Mouse (Mus musculus) regulatory T cell (primary cell): Measurements from ENCODE around the gene Rtkn.

Experiments
- in situ Hi-C: fragments of 300-600 bp; cut with MboI, MseI; formaldehyde crosslinking; loops from one replicate; pipeline ENCODE4 v1.15.1; 2025; ENCODE audit warnings: high pct_unique_total_duplicates

The Rtkn gene

DNA sequence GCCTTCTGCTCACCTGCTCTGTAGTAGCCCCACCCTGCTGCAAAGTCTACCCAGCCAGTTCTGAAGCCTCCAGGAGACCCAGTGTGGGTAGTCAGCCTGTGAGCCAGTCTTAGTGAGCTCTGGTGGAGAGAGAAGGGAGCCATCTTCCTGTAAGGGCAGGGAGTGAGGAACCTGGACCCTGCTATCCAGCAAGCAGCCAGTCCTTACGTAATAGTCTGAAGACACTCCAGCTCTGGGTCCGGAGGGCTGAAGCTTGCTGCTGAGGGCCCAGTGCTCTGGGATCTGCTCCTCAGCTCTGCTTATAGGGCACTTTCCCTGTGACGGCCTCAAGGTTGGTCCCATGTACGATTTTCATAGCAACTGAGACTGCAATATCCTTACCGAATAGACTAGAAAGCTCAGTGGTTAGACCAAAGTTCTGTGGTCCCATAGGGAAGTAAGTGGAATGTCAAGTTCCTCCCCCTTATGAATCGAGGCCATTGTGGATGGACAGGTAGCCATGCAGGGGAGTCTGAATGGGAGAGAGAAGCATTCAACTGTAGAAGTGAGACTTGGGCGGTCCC lies at the start of gene Rtkn:
Gene Rtkn, plus strand, starts transcription at position 513 of the 563 bp plus-strand sequence.
- in situ Hi-C loops = no loop called here

DNA sequence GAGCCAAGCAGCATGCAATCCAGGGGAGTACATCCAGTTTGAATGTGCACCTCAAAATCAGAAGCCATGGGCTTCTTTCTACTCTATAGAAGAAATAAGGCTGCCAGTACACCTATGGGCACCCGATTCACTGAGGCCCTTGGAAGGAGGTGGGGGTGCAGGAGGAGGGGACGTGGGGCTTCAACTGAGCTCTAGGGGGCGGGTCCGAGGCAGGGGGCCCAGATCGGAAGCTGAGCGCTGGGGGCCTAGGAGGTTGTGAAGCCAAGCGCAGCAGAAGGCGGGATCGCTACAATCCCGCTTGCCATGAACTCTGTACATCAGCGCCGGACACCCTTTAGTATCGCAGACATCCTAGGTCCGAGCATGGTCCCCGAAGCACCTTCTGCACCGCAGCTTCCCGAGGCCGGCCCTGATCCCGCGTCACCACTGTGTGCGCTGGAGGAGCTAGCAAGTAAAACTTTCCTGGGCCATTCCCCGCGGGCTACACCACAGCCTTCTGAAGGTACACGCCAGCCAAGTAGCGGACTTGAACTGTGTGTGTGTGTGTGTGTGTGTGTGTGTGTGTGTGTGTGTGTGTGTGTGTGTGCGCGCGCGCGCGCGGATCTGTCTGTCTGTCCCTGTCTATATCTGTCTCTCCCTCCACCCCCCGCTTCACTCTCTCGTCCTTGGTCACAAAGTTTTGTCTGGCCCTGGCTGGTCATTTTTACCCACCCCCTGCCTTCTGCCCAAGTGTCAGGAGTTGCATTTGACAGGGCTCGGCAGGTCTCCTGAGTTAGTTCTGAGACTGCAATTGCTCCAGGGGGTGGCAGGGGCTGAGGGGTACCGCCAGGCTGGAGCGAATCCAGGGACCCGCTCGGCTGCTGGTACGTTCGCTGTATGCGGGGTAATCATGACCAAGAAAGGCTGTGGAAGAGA lies 48.9 kb upstream of the Rtkn start, which contains the start of gene Lbx2:
Gene Lbx2, plus strand, starts transcription at position 247 of the 915 bp plus-strand sequence.
- in situ Hi-C loops = no loop called here

DNA sequence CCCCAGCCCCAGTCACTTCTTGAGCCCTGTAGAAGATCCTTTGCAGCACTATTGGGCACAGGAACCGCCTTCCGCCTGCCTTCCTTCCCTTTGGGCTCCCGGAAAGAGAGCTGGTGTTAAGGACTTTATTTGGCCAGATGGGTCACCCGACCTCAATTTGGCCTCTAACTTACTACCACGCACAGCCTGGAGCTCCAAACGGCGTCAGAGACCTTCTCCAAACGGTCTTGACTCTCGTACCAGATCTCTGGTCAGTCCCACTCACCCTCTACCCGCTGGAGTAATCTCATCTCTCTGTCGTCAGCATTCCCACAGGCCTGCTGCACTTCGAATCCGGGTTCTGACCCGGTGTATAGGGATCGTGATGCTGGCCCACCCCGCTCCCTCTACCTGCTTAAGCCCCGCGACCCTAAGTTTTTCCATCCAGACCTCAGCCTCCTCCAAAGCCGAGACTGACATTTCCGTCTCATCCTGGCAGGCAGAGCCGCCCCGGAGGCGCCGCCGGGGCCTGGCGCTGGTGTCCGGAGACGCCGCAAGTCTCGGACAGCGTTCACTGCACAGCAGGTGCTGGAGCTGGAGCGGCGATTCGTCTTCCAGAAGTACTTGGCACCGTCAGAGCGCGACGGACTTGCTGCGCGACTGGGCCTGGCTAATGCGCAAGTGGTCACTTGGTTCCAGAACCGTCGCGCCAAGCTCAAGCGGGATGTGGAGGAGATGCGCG lies 47.9 kb upstream of the Rtkn start:
- in situ Hi-C loops = no loop called here

DNA sequence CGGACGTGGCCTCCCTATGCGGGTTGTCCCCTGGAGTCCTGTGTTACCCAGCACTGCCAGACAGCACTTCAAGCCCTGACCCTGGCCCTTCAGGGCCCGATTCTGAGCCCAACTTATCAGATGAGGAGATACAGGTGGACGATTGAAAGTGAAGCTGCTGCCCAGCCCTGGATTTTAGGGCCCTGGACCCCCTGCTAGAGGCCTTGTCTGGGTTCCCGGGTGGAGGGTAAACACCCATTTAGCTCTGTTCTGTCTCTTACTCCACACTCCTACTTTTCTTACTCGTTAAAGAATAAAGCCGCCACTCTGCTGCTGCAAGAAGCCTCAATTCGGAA lies 47.4 kb upstream of the Rtkn start:
- in situ Hi-C loops = no loop called here

DNA sequence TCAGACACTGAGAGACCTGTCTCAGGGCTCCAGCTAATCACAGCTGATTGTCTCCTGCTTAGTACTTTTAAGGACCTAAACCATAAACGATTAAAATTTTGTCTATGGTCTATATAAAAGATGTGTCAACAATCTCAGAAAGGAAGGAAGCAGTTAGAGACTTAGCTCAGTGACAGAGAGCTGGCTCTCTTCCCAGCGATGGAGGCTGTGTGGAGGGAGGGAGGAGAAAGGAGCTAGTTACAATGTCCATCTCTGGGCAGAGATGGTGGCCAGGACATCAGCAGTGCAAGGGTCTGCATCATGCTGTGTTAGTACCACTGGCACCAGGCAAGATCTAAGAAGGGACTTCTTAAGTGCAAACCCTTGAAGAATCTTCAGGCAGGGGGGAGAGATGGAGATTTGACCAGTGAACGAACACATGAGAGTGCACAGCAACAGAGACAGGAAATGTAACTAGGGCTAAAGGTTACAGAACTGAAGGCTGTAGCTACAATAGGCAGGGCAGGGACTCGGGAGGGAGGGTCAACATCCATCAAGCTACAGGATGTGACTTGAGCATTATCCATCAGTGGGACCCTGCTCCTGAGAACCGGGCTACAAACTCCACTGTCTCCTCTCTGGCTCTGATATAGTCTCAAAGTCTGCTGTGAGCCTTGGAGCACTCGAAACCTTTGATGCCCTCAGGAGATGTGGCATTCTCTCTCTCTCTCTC lies 42.7 kb upstream of the Rtkn start:
- in situ Hi-C loops = no loop called here

DNA sequence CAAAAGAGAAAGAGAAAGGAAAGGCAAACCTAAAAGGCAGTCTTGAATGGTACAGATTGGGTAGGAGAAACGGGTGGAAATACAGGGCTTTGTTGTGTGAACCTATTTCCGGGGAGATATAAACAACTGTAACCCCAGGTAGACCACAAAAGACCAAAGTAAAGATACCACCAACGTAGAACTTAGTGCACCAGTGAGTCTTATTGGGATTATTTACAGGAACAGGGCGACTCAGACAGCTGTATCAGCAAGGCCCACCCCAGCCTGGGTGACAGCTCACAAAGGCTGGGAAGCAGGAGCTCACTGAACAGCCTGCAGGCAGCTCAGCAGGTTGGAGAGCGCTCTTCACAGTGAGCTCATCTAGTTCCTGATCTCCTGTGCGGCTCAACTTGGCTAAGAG lies 39.3 kb upstream of the Rtkn start:
- in situ Hi-C loops = loop anchor here (5.0 kb wide), 1 partner anchor 99 kb away; no protein-coding TSS in a partner anchor

DNA sequence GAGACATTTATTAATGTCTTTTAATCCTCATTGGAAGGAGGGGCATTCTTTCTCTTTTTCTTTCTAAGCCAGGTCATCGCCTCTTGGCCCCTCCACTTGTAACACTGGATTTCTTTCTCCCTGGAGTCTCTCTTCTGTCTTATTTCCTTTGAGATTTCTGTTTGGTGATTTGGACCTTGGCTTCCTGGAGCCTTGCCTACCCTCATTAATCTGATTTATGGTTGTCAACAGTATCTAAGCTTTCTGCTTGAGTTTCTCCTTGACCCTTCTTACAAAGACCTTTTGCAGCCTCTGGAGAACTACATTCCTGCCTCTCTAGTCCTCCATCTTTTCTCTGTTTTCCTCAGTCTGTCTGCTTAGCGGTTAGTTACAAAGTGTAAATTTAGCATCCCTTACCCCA lies 36.9 kb upstream of the Rtkn start:
- in situ Hi-C loops = loop anchor here (5.0 kb wide), 1 partner anchor 101 kb away; no protein-coding TSS in a partner anchor

DNA sequence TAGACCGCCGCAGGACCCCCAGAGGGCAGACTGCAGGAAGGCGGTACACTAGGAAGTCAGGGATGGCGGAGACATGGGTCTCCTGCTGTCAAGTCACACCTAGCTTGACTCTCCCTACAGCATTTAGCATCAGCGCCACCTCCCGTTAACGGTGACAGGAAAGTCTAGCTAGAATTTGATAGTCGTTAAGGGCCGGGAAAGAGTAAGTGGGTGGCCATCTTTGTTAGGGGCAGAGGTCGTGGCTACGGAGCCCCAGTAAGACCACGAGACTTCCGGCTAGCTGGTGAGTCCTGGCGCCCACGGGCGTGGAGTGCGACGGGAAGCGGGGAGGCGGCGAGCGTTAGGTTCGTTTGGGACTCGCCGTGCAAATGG lies 34.0 kb upstream of the Rtkn start, which contains the start of the genes Ccdc142 and Gm42688:
Gene Ccdc142, plus strand, starts transcription at position 286 of the 372 bp plus-strand sequence.
Gene Gm42688, plus strand, starts transcription at position 302 of the 372 bp plus-strand sequence.
- in situ Hi-C loops = loop anchor here (5.0 to 10.0 kb wide), 2 partner anchors 189 to 357 kb away; no protein-coding TSS in a partner anchor

DNA sequence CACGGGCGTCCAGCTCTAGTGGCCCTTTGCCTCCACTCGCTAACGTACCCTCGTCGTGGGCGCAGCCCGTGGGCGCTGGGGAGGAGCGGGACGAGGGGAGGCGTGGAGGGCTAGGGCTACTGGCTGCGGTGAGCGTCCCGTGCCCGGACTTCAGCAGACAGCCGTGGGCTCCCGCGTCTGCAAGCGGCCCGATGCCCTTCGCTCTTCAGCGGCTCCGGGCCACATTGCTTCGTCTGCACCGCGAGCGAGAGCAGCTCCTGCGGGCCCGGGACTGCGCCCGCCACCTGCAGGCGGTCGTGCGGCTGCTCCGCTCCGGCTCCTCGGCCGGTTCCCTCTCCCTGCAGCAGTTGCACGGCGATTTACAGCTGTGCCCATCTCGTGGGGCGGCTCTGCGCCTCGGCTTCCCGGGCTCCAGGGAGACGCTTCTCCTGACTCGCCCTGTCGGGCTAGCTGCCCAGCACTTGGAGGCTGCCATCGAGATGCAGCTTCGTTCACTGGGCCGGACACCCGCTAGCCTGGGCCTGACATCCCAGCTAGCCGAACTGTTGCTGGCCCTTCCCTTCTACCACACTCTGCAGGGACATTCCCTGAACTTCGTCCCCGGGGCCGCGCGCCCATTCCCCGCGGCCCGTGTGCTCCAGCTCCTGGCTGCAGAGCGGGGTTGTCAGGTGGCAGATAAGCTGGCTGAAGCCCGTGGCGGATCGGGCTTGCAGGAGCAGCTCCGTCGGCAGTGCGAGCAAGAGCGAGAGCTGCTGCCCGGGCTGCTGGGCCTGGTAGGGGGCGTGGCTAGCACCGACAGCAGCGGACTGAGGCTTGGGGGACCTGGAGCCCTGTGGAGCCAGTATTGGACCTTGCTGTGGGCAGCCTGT lies 33.3 kb upstream of the Rtkn start:
- in situ Hi-C loops = loop anchor here (5.0 to 10.0 kb wide), 2 partner anchors 190 to 357 kb away; no protein-coding TSS in a partner anchor

DNA sequence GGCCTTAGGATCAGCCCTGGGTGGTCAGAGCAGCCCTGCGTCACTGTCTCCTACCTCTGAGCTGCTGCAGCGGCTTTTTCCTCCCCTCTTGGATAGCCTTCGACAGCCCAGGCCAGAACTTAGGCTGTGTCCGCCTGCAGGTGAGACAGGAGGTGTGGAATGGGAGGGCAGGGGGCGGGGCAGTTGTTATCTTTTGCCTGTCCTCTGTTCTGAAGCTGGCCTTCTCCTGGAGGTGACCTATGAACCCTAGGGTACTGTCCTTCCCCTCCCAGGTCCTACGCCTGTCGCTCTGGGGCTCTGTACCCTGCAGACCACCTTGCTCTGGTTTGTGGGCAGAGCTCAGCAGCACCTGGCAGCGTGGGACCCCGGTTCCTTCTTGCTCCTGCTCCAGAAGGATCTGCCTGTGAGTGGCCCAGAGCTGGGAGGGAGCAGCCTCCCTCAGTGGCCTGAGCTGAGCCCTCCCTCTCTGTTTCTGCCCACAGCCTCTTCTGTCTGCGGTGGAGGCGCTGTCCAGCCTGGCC lies 32.1 kb upstream of the Rtkn start:
- in situ Hi-C loops = loop anchor here (5.0 to 10.0 kb wide), 2 partner anchors 191 to 358 kb away; no protein-coding TSS in a partner anchor

DNA sequence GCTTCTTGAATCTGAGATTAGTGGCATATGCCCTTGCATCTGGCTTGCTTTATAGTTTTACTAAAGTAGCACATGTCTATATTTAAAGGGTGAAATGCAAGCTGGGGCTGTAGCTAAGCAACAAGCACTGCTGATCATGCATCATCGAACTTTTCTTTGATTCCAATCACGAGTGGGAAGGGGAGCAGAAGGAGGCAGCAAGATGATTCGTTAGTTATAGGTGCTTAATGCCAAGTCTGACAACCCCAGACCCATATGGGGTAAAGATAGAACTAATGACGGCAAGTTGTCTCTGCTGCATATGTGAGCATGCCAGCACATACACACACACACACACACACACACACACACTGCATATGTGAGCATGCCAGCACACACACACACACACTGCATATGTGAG lies 31.1 kb upstream of the Rtkn start:
- in situ Hi-C loops = loop anchor here (5.0 to 10.0 kb wide), 2 partner anchors 192 to 359 kb away; no protein-coding TSS in a partner anchor

DNA sequence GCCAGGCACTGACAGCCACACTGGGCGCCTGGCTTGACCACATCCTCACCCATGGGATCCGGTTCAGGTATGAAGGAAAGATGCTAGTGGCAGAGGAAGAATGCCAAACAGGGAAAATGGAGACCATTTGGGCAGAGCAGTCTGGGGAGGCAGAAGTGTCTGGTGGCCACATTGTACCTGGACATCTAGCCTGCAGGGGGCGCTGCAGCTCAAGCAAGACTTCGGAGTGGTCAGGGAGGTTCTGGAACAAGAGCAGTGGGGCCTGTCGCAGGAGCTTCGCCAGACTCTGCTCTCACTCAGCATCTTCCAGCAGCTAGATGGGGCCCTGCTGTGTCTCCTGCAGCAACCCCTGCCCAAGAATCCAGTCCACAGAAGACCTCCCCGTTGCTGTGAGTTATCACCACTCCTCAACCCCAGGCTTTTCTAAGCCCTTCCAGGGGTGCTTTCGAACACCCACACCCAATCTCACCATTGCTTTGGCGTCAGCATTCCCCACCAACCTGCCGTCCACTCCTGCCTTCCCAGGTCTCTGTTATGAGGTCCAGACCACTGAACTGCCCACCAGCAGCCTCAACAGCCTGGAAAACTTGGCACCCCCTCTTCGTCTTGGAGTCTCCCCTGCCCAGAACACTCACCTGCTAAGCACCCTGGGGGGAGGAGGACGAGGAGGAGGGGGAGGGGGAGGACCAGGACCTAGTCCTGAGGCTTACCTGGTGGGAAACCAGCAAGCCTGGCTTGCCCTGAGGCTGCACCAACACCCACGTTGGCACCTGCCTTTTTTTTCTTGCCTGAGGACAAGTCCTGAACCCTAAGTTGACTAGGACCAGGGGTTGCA lies 27.5 kb upstream of the Rtkn start:
- in situ Hi-C loops = loop anchor here (5.0 to 10.0 kb wide), 2 partner anchors 50 to 363 kb away; partner anchors contain the start of genes 1700003E16Rik and Wdr54

DNA sequence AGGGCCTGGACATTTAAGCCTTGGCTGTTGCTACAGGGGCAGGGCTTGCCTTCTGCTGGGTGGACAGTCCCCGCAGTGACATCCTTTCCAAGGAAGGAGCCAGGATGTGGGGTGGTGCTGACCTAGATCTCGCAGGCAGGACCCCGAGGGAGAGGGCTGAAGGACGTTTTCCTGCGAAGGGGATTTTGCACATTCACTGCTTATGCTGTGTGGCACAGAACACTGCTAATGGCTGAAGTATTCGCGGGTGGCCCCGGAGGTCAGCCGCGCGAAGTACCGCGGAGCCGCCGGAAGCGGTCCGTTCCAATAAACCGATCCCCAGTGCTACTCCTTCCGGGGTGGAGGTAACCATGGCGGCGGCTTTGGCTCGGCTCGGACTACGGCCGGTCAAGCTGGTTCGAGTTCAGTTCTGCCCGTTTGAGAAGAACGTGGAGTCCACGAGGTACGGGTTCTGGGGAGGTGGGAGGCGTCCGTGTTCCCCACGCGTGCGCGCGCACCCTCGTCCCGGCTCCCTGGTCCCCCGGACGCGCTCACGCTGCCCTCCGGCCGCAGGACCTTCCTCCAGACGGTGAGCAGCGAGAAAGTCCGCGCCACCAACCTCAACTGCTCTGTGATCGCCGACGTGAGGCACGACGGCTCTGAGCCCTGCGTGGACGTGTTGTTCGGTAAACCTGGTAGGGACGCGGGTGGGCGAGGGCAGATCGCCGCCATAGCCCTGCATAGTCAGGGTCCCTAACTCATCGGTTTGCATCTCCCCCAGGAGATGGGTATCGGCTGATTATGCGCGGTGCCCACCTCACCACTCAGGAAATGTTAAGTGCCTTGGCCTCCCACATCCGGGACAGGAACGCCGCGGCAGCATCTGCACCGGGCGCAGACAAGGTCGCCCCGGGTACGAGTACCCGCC lies 26.2 kb upstream of the Rtkn start, which contains the start of gene Mrpl53:
Gene Mrpl53, plus strand, starts transcription at position 279 of the 907 bp plus-strand sequence.
- in situ Hi-C loops = loop anchor here (5.0 to 10.0 kb wide), 2 partner anchors 48 to 364 kb away; partner anchors contain the start of genes 1700003E16Rik and Wdr54

DNA sequence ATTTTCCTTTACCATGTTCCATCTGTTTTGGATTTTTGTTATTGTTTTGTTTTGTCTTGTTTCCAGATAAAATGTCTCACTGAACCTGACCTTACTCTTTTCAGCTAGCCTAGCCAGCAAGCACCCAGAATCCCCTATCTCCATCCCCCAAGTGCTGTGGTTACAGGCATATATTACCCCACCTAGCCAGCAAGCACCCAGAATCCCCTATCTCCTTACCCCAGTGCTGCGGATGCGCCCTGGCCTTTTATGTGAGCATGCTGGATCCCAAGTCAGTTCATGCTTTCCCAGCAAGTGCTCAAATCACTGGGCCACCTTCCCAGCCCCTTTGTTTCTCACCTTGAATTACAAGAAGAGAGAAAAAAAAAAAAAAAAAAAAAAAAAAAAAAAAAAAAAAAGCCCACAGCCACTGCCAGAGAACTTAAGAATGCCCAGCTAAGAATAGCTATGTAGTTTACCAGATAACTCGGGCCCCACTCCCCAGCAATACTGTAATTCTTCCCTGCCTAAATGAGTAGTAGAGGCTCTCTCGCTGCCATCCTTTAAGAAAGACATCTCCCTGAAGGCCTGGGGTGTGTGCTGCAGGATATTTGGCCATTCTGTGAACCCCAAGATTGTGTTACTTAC lies 23.6 kb upstream of the Rtkn start:
- in situ Hi-C loops = no loop called here

DNA sequence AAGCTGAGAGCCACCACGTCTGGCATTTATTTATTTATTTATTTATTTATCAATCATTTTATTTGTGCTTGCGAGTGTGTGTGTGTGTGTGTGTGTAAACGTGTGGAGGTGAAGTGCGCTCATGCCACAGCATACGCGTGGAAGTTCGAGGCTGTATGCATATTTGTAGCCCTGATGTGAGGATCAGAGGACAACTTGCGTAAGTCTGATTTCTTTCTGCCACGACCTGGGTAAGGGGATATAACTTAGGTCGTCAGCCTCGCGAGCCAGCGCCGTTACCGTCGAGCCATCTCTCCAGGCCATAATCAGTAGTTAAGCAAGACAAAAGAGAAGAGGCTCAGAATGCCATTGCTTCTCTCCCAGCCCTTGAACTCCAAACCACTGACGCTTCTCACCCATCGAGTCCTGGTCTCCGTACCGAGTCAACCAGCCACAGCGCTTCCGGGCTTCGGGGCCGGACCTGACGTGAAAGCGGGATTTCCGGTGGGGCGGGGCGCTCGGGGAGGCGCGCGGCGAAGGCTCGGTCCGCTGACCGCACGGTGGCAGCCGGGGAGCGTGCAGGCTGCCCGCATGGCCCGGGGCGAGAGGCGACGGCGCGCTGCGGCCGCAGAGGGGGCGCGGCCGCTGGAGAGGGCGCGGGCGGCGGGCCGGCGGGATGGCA lies 20.1 kb upstream of the Rtkn start, which contains the start of gene Mogs:
Gene Mogs, plus strand, starts transcription at position 486 of the 661 bp plus-strand sequence.
- in situ Hi-C loops = no loop called here

DNA sequence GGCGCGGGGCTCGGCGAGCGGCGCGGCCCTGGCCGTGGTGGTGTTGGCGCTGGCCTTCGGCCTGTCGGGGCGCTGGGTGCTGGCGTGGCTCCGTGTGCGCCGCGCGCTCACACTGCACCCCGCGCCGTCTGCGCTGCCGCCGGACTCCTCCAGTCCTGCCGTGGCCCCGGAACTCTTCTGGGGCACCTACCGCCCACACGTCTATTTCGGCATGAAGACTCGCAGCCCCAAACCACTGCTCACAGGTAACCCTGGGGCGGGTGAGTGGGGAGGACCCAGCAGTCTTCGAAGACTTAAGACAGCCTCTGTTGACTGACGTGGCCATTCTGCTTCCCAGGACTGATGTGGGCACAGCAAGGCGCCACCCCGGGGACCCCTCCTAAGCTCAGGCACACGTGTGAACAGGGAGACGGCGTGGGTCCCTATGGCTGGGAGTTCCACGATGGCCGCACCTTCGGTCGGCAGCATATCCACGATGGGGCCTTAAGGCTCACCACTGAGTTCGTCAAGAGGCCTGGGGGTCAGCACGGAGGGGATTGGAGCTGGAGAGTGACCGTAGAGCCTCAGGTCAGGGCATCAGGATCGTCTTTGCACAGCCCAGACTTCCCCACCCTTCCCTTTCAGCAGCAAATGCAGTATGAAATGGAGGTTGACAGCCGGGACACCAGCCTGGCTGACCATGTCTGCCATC lies 19.4 kb upstream of the Rtkn start:
- in situ Hi-C loops = no loop called here
